Mouse (Mus musculus) hindbrain, postnatal 0 days (tissue): ENCODE measurements around the gene Coa4. TPM values are rescaled to one million over a fixed set of nuclear protein-coding genes. Genes with fewer than 3 reads are reported as not detected.

Experiments
- ATAC-seq: fragments of 200-750 bp; cut with Nextera tagmentation; 2 replicates; pipeline ENCODE4 v1.8.0; 2017; ENCODE audit warnings: mild to moderate bottlenecking, moderate TSS enrichment, moderate library complexity
- DNase-seq: peaks from one replicate; pipeline ENCODE4 v3.0.0-alpha.2; 2015; ENCODE audit warnings: low spot score
- H3K27ac ChIP-seq: fragments of 300-500 bp; sonication (generic); 2 replicates; pipeline ENCODE4 v1.5.1; 2014; ENCODE audit warnings: mild to moderate bottlenecking
- H3K27me3 ChIP-seq: fragments of 300-500 bp; sonication (generic); 2 replicates; pipeline ENCODE4 v1.6.1; 2014; ENCODE audit warnings: low read length, mixed read lengths; ENCODE audit not compliant: insufficient read depth
- H3K36me3 ChIP-seq: fragments of 300-500 bp; sonication (generic); 2 replicates; pipeline ENCODE4 v1.6.1; 2014; ENCODE audit warnings: low read length, mixed read lengths; ENCODE audit not compliant: insufficient read depth
- H3K4me1 ChIP-seq: fragments of 300-500 bp; sonication (generic); 2 replicates; pipeline ENCODE4 v1.6.1; 2014; ENCODE audit warnings: antibody characterized with exemption, low read length, mixed read lengths; ENCODE audit not compliant: insufficient read depth
- H3K4me2 ChIP-seq: fragments of 300-500 bp; sonication (generic); 2 replicates; pipeline ENCODE4 v1.6.1; 2014; ENCODE audit warnings: low read depth, mild to moderate bottlenecking, low read length, moderate library complexity, mixed read lengths
- H3K4me3 ChIP-seq: fragments of 300-500 bp; sonication (generic); 2 replicates; pipeline ENCODE4 v1.5.1; 2014; ENCODE audit warnings: low read length
- H3K9ac ChIP-seq: fragments of 300-500 bp; sonication (generic); replicated peaks from 2 replicates; pipeline ENCODE4 v1.6.1; 2014; ENCODE audit warnings: mild to moderate bottlenecking, low read length, moderate library complexity, mixed read lengths
- H3K9me3 ChIP-seq: fragments of 300-500 bp; sonication (generic); 2 replicates; pipeline ENCODE4 v1.6.1; 2016; ENCODE audit warnings: low read length, mixed read lengths
- CTCF ChIP-seq: IDR thresholded peaks from 2 replicates; pipeline ENCODE4 v1.5.1; 2016; ENCODE audit warnings: antibody characterized with exemption, control low read depth, low read depth
- WGBS: fragments of 180-500 bp; shearing (Covaris S2); extraction: QIAGEN DNeasy Blood & Tissue Kit; methylation state at CpG from one replicate; pipeline ENCODE4 v1.1.7; 2014; 5-methylcytosine and 5-hydroxymethylcytosine counted together
- polyA plus RNA-seq: library from polyadenylated mRNA; unstranded; fragments of >200 nt; fragmentation: Nextera tagmentation; extraction: Ambion mirVana; gene quantifications from 2 replicates; pipeline ENCODE4 v1.2.1, GENCODE M21; 2015
- total RNA-seq: library from RNA; depleted of rRNA; stranded (reverse); fragments of >200 nt; gene quantifications from 2 replicates; pipeline ENCODE4 v1.2.3, GENCODE M21; 2014

The Coa4 gene
- total and polyA plus RNA-seq, 2 experiments from 2014 or later: 4.9 to 7.6 TPM

DNA sequence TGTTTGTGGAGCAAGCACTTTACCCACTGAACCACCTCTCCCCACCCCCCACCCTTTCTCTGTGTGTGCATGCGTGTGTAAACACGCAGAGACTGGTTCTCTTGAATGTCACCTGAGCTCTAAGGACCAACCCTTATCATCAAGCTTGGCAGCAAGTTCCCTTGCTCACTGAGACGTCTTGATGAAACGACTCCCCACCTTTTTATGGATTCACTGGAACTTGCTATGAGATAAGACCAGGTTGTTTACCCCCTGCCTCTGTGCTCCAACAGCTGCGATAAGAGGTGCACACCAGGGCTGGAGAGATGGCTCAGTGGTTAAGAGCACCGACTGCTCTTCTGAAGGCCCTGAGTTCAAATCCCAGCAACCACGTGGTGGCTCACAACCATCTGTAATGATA is 16.7 kb upstream of the Coa4 start:
- no peak for DNase-seq
- Histone ChIP-seq H3K4me2 (no peak overlapping the region), H3K9ac (no peak overlapping the region), H3K4me3 (no peak overlapping the region), H3K4me1 (no peaks in the 10 kb centered on the region), H3K36me3 (no peaks in the 10 kb centered on the region), H3K9me3 (no peaks in the 10 kb centered on the region), H3K27me3 (no peaks in the 10 kb centered on the region), H3K27ac (no peak overlapping the region)
- no peak for ATAC-seq
- no peak for TF ChIP-seq CTCF
- 74% methylated on average over 7 of the region's 7 CpGs for WGBS

DNA sequence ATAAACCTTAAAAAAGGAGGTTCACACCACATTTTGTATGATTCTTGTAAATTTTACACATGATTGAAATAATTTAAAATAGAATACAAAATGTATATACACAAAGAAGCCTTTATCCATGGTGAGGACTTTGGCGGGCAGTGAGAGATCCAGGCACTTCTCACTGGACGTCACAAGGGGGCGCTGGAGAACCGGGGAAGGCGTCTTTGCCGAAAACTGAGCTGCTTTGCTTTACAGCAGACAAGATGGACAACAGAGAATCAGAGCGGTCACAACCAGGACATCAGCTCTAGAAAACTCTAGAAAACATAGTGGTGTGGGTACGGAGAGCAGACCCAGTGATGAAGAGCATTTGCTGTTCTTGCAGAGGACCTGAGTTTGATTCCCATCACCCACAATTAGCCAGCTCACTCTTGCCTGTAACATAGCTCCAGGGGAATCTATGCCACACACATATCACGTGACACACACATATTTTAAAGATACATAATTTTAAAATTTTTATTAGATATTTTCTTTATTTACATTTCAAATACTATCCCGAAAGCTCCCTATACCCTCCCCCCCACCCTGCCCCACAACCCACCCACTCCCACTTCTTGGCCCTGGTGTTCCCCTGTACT is 16.1 kb upstream of the Coa4 start:
- Histone ChIP-seq H3K4me1 (no peaks in the 10 kb centered on the region), H3K9me3 (no peaks in the 10 kb centered on the region), H3K4me2 (no peak overlapping the region; the same call in 1 of the 2 replicates), H3K27ac (no peak overlapping the region), H3K9ac (no peak overlapping the region), H3K4me3 (no peak overlapping the region), H3K36me3 (no peaks in the 10 kb centered on the region), H3K27me3 (no peaks in the 10 kb centered on the region)
- DNase-seq (peak; percentile 88), ATAC-seq (peak; percentile 72)
- 20% methylated on average over 10 of the region's 10 CpGs for WGBS
- TF ChIP-seq CTCF: peak; percentile 95

DNA sequence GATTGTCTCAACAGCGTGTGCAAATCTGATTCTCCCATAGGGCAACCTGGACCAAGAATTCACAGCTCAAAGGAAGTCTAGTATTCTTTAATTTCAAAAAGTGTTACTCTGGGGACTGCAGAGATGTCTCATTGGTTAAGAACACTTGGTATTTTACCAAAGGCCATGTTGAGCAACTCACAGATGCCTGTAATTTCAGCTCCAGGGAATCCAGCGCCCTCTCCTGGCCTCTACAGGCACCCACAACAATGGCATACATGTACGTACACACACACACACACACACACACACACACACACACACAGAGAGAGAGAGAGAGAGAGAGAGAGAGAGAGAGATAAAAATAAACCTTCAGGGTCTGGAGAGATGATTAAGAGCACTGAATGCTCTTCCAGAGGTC is 14.6 kb upstream of the Coa4 start:
- ATAC-seq (no peak), DNase-seq (no peak)
- Histone ChIP-seq H3K36me3 (no peaks in the 10 kb centered on the region), H3K27ac (no peak overlapping the region), H3K9ac (no peak overlapping the region), H3K4me2 (no peak overlapping the region), H3K4me1 (no peaks in the 10 kb centered on the region), H3K9me3 (no peaks in the 10 kb centered on the region), H3K27me3 (no peaks in the 10 kb centered on the region), H3K4me3 (no peak overlapping the region)
- WGBS: 73% methylated on average over 3 of the region's 3 CpGs
- no peak for TF ChIP-seq CTCF

DNA sequence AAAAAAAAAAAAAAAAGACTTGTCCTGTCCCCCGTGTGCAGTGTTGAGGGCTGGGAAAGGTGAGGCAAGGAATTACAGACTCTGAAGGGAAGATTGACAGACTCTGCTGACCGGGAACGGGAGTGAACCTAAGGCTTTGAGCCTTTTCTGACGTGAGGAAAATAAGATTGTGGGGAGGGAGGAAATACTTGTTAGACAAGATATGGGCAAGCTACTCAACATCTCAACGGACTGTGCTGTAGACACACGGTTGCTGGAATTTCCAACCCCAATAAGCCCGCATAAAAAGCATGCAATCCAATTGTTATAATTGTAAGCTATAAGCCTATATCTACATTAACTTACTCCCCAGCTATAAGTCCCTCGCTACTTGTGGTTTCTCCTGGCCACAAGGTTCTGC is 12.2 kb upstream of the Coa4 start:
- no peak for TF ChIP-seq CTCF
- Histone ChIP-seq H3K27me3 (no peaks in the 10 kb centered on the region), H3K27ac (no peak overlapping the region), H3K9me3 (no peaks in the 10 kb centered on the region), H3K4me3 (no peak overlapping the region), H3K4me1 (no peaks in the 10 kb centered on the region), H3K4me2 (no peak overlapping the region), H3K9ac (no peak overlapping the region), H3K36me3 (no peaks in the 10 kb centered on the region)
- DNase-seq: no peak
- no peak for ATAC-seq
- 79% methylated on average over 8 of the region's 8 CpGs for WGBS

DNA sequence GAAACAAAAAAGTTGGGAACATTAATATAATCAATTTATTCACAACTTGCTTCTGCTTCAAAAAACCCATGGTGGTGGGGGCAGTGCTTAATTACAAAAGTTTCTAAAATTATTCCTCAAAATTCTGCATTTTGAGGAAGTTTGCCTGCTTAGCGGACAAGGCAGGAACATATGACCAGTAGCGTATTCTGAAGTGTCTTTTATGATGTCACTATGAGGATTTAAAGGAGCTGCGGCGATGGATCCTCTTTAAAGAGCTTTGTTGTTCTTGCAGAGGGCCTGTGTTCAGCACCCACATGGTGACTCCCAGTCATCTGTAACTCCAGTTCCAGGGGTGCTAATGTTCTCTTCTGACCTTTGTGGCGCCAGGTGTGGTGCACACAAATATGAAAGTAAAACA is 6.1 kb upstream of the Coa4 start:
- no peak overlapping the region for H3K4me2 ChIP-seq
- no peaks in the 10 kb centered on the region for H3K36me3 ChIP-seq
- no peak for ATAC-seq
- TF ChIP-seq CTCF: no peak
- no peak overlapping the region for H3K9ac ChIP-seq
- no peaks in the 10 kb centered on the region for H3K9me3 ChIP-seq
- H3K27ac ChIP-seq: no peak overlapping the region
- WGBS: 91% methylated on average over 5 of the region's 5 CpGs
- no peaks in the 10 kb centered on the region for H3K4me1 ChIP-seq
- no peaks in the 10 kb centered on the region for H3K27me3 ChIP-seq
- H3K4me3 ChIP-seq: no peak overlapping the region
- no peak for DNase-seq

DNA sequence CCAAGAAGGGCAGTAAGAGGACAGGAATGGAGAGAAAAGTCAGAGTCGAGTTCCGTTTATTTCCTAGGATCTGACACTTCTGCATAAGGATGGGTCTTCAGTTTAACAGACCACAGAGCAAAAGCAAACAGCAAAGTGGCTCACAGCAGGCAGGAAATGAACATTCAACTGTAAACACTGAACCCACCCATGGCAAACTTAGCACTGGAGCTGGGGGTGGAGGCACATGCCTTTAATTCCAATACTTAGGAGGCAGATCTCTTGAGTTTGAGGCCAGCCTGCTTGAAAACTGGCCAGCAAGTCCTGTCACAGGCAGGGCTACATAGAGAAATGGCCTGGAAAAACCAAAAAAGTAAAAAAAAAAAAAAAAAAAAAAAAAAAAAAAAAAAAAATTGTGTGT is 3.4 kb upstream of the Coa4 start:
- Histone ChIP-seq H3K4me3 (no peak overlapping the region), H3K9me3 (no peaks in the 10 kb centered on the region), H3K27me3 (no peaks in the 10 kb centered on the region), H3K4me2 (no peak overlapping the region), H3K4me1 (peaks cover 11% of the 10 kb centered on the region), H3K27ac (no peak overlapping the region), H3K9ac (no peak overlapping the region), H3K36me3 (no peaks in the 10 kb centered on the region)
- no peak for DNase-seq
- no peak for TF ChIP-seq CTCF
- ATAC-seq: no peak
- WGBS: 80% methylated on average over 2 of the region's 2 CpGs

DNA sequence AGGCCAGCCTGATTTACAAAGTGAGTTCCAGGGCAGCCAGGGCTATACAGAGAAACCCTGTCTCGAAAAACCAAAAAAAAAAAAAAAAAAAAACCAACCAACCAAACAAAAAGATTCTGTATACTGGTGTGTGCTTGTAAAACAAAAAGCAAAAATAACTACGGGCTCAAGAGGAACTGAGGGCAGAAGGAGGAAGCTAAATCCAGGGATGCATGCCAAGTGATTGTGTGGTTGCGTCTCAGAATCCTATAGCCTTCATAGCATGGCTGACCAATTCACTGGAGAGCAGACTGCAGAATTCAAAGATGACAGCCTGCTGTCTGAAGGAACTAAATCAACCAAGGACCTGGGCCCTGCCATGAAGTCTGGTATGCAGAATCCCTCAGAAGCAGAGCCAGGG is 2.7 kb upstream of the Coa4 start:
- no peak overlapping the region for H3K4me3 ChIP-seq
- ATAC-seq: no peak
- no peak for DNase-seq
- H3K4me1 ChIP-seq: peaks cover 11% of the 10 kb centered on the region
- TF ChIP-seq CTCF: no peak
- H3K27me3 ChIP-seq: no peaks in the 10 kb centered on the region
- H3K27ac ChIP-seq: no peak overlapping the region
- no peak overlapping the region for H3K9ac ChIP-seq
- H3K4me2 ChIP-seq: no peak overlapping the region
- 77% methylated on average over 3 of the region's 3 CpGs for WGBS
- H3K36me3 ChIP-seq: peaks cover 3% of the 10 kb centered on the region; the same call in 1 of the 2 replicates
- H3K9me3 ChIP-seq: no peaks in the 10 kb centered on the region
